Mouse (Mus musculus) spleen, adult 2 months (tissue): ENCODE measurements around the gene Emc8.

Experiments
- CTCF ChIP-seq: fragments of 200-500 bp; IDR thresholded peaks from 2 replicates; pipeline ENCODE4 v1.5.1; 2011; ENCODE audit warnings: mild to moderate bottlenecking, inconsistent platforms; ENCODE audit not compliant: insufficient read depth, insufficient read length, insufficient replicate concordance; ENCODE audit errors: extremely low read depth
- POLR2A ChIP-seq: fragments of 200-500 bp; IDR thresholded peaks from 2 replicates; pipeline ENCODE4 v1.6.1; 2011; ENCODE audit warnings: low read depth, low read length, inconsistent platforms

- TF ChIP-seq CTCF (no peak), POLR2A (no peak)
Measured at GRCm38 (mm10) chr8:120656322-120657052, 11.9 kb downstream of the Emc8 start.
